Mouse (Mus musculus): Measurements from ENCODE around the gene Ildr2. TPM values are rescaled to one million over a fixed set of nuclear protein-coding genes. Genes with fewer than 3 reads are reported as not detected.

The Ildr2 gene
- total and polyA plus RNA-seq, 3 experiments: not detected

Other genes with a start within 250 kb of the Ildr2 start
- gene Dusp27, start 126.2 kb upstream of the Ildr2 start, total RNA-seq (2012; rRNA removed): not detected in 2 replicates
- not detected in 2 replicates for gene Dusp27, start 126.2 kb upstream of the Ildr2 start, total RNA-seq (2014; rRNA removed)
- gene Dusp27, start 126.2 kb upstream of the Ildr2 start, polyA plus RNA-seq (2012; ENCODE audit: insufficient read length, low read depth): 0.06 TPM in 1 of 2 replicates, not detected in the other
- gene Gpa33, start 123.9 kb upstream of the Ildr2 start, total RNA-seq (2012; rRNA removed): 0.04 TPM in 1 of 2 replicates, not detected in the other
- gene Gpa33, start 123.9 kb upstream of the Ildr2 start, total RNA-seq (2014; rRNA removed): not detected in 2 replicates
- gene Gpa33, start 123.9 kb upstream of the Ildr2 start, polyA plus RNA-seq (2012; ENCODE audit: insufficient read length, low read depth): not detected in 2 replicates
- gene Mael, start 15.4 kb upstream of the Ildr2 start, total RNA-seq (2012; rRNA removed): not detected in 2 replicates
- not detected in 2 replicates for gene Mael, start 15.4 kb upstream of the Ildr2 start, total RNA-seq (2014; rRNA removed)
- gene Mael, start 15.4 kb upstream of the Ildr2 start, polyA plus RNA-seq (2012; ENCODE audit: insufficient read length, low read depth): not detected in 2 replicates
- 46.3 and 49.9 TPM in 2 replicates for gene Tada1, start 125.0 kb downstream of the Ildr2 start, total RNA-seq (2012; rRNA removed)
- 80.1 and 86.0 TPM in 2 replicates for gene Tada1, start 125.0 kb downstream of the Ildr2 start, total RNA-seq (2014; rRNA removed)
- gene Tada1, start 125.0 kb downstream of the Ildr2 start, polyA plus RNA-seq (2012; ENCODE audit: insufficient read length, low read depth): 49.6 and 59.5 TPM in 2 replicates
- 9.9 and 10.4 TPM in 2 replicates for gene Pogk, start 155.7 kb downstream of the Ildr2 start, total RNA-seq (2012; rRNA removed)
- gene Pogk, start 155.7 kb downstream of the Ildr2 start, total RNA-seq (2014; rRNA removed): 4.9 TPM in 2 replicates
- 7.1 and 7.3 TPM in 2 replicates for gene Pogk, start 155.7 kb downstream of the Ildr2 start, polyA plus RNA-seq (2012; ENCODE audit: insufficient read length, low read depth)
- gene Gm4846, start 243.4 kb downstream of the Ildr2 start, total RNA-seq (2012; rRNA removed): not detected in 2 replicates
- not detected in 2 replicates for gene Gm4846, start 243.4 kb downstream of the Ildr2 start, total RNA-seq (2014; rRNA removed)
- not detected in 2 replicates for gene Gm4846, start 243.4 kb downstream of the Ildr2 start, polyA plus RNA-seq (2012; ENCODE audit: insufficient read length, low read depth)

Measured in CH12.LX (cell line).